Mouse (Mus musculus): ENCODE data around the gene Klhl33. TPM values are rescaled to one million over a fixed set of nuclear protein-coding genes. Genes with fewer than 3 reads are reported as not detected.
"Not testable (repeated sequence)": the region's sequence is repeated elsewhere in the genome, so short reads cannot be mapped to it uniquely, and the experiment has no call there.

Gene Klhl33
- polyA plus RNA-seq, 1 experiment from 2014 or later: 0.12 TPM

GRCm38 (mm10) chr14:50929951-50930350 is 32.6 kb upstream of the Klhl33 start:
- 15% methylated on average over 10 of the region's 10 CpGs for WGBS
- H3K4me1 ChIP-seq: peaks cover 43% of the 10 kb centered on the region
- peak overlapping the region; percentile 83 for H3K27ac ChIP-seq
- H3K9ac ChIP-seq: peak overlapping the region; percentile 99
- peak overlapping the region; percentile 77 for H3K4me2 ChIP-seq
- peaks cover 37% of the 10 kb centered on the region for H3K36me3 ChIP-seq (ENCODE audit: poor library complexity, severe bottlenecking)
- ATAC-seq: no peak
- peak overlapping the region; percentile 97 for H3K4me3 ChIP-seq
- no peaks in the 10 kb centered on the region for H3K27me3 ChIP-seq
- H3K9me3 ChIP-seq (replicated peaks): no peaks in the 10 kb centered on the region

- no peak overlapping the region for H3K9ac ChIP-seq
Observed at GRCm38 (mm10) chr14:50927366-50927765, 30.1 kb upstream of the Klhl33 start.

GRCm38 (mm10) chr14:50925111-50925920 is 28.0 kb upstream of the Klhl33 start:
- peaks cover 37% of the 10 kb centered on the region for H3K36me3 ChIP-seq (ENCODE audit: poor library complexity, severe bottlenecking)
- H3K4me2 ChIP-seq: peak overlapping the region; percentile 83
- peak overlapping the region; percentile 88 for H3K4me3 ChIP-seq
- no peaks in the 10 kb centered on the region for H3K27me3 ChIP-seq
- H3K4me1 ChIP-seq: peaks cover 44% of the 10 kb centered on the region
- peak overlapping the region; percentile 89 for H3K27ac ChIP-seq
- H3K9ac ChIP-seq: peak overlapping the region; percentile 92
- WGBS: 2% methylated on average over 38 of the region's 38 CpGs
- H3K9me3 ChIP-seq (replicated peaks): no peaks in the 10 kb centered on the region
- ATAC-seq: peak; percentile 52; the same call in 1 of the 2 replicates

More at GRCm38 (mm10) chr14:50927366-50927765, 30.1 kb upstream of the Klhl33 start:
- Histone ChIP-seq H3K36me3 (ENCODE audit: poor library complexity, severe bottlenecking) (peaks cover 37% of the 10 kb centered on the region), H3K4me2 (no peak overlapping the region), H3K4me1 (peaks cover 51% of the 10 kb centered on the region), H3K27ac (no peak overlapping the region), H3K27me3 (no peaks in the 10 kb centered on the region), H3K4me3 (no peak overlapping the region), H3K9me3 (replicated peaks) (no peaks in the 10 kb centered on the region)
- WGBS: 80% methylated on average over 3 of the region's 3 CpGs
- ATAC-seq: no peak

GRCm38 (mm10) chr14:50924281-50925064 is 27.2 kb upstream of the Klhl33 start, which contains the start of the genes Osgep and Apex1:
Osgep (minus strand) TSS chr14:50924893.
Apex1 (plus strand) TSS chr14:50924968.
- under 1% methylated on average over 57 of the region's 57 CpGs for WGBS

GRCm38 (mm10) chr14:50923437-50923836 is 26.1 kb upstream of the Klhl33 start:
- H3K27ac ChIP-seq; H3K9me3 ChIP-seq (replicated peaks); ATAC-seq; H3K27me3 ChIP-seq: not testable (repeated sequence)
- Histone ChIP-seq H3K4me2 (peak overlapping the region; percentile 83), H3K4me1 (peaks cover 31% of the 10 kb centered on the region), H3K4me3 (peak overlapping the region; percentile 88), H3K36me3 (ENCODE audit: poor library complexity, severe bottlenecking) (peaks cover 40% of the 10 kb centered on the region), H3K9ac (peak overlapping the region; percentile 92)
- WGBS: 82% methylated on average over 1 of the region's 1 CpGs

More at GRCm38 (mm10) chr14:50924281-50925064, 27.2 kb upstream of the Klhl33 start, which contains the start of the genes Osgep and Apex1:
- Histone ChIP-seq H3K9ac (peak within 1 kb of the TSS; percentile 92), H3K4me1 (peaks cover 36% of the 10 kb centered on the region), H3K36me3 (ENCODE audit: poor library complexity, severe bottlenecking) (peaks cover 44% of the 10 kb centered on the region), H3K27me3 (no peaks in the 10 kb centered on the region), H3K4me2 (peak within 1 kb of the TSS; percentile 83), H3K9me3 (replicated peaks) (no peaks in the 10 kb centered on the region), H3K27ac (peak within 1 kb of the TSS; percentile 89), H3K4me3 (peak within 1 kb of the TSS; percentile 88)
- ATAC-seq: peak; percentile 96

GRCm38 (mm10) chr14:50911356-50911755 is 14.0 kb upstream of the Klhl33 start:
- H3K4me3 ChIP-seq: no peak overlapping the region
- H3K27me3 ChIP-seq: no peaks in the 10 kb centered on the region
- H3K36me3 ChIP-seq (ENCODE audit: poor library complexity, severe bottlenecking): peaks cover 55% of the 10 kb centered on the region
- H3K9me3 ChIP-seq (replicated peaks): no peaks in the 10 kb centered on the region
- 44% methylated on average over 3 of the region's 3 CpGs for WGBS
- no peak overlapping the region for H3K4me2 ChIP-seq
- H3K4me1 ChIP-seq: no peaks in the 10 kb centered on the region
- H3K9ac ChIP-seq: no peak overlapping the region
- H3K27ac ChIP-seq: no peak overlapping the region
- ATAC-seq: no peak

- Histone ChIP-seq H3K9me3 (replicated peaks) (no peaks in the 10 kb centered on the region), H3K4me3 (no peak overlapping the region), H3K9ac (no peak overlapping the region), H3K27ac (no peak overlapping the region), H3K36me3 (ENCODE audit: poor library complexity, severe bottlenecking) (peaks cover 26% of the 10 kb centered on the region), H3K27me3 (no peaks in the 10 kb centered on the region), H3K4me2 (no peak overlapping the region), H3K4me1 (peaks cover 9% of the 10 kb centered on the region)
- no peak for ATAC-seq
- WGBS: 82% methylated on average over 4 of the region's 4 CpGs
Observed at GRCm38 (mm10) chr14:50908126-50908525, 10.8 kb upstream of the Klhl33 start.

GRCm38 (mm10) chr14:50905327-50905726 is 8.0 kb upstream of the Klhl33 start:
- H3K4me1 ChIP-seq; H3K4me2 ChIP-seq; ATAC-seq; H3K27ac ChIP-seq; H3K9ac ChIP-seq; H3K4me3 ChIP-seq; H3K9me3 ChIP-seq (replicated peaks); H3K27me3 ChIP-seq; H3K36me3 ChIP-seq (ENCODE audit: poor library complexity, severe bottlenecking): not testable (repeated sequence)

- no peak overlapping the region for H3K4me3 ChIP-seq
- H3K9ac ChIP-seq: no peak overlapping the region
- WGBS: 80% methylated on average over 4 of the region's 4 CpGs
- H3K4me2 ChIP-seq: no peak overlapping the region
- no peaks in the 10 kb centered on the region for H3K36me3 ChIP-seq (ENCODE audit: poor library complexity, severe bottlenecking)
- H3K4me1 ChIP-seq: peaks cover 9% of the 10 kb centered on the region
- no peaks in the 10 kb centered on the region for H3K9me3 ChIP-seq (replicated peaks)
- no peak overlapping the region for H3K27ac ChIP-seq
- H3K27me3 ChIP-seq: no peaks in the 10 kb centered on the region
- ATAC-seq: no peak
Observed at GRCm38 (mm10) chr14:50904828-50905129, 7.5 kb upstream of the Klhl33 start.

- no peaks in the 10 kb centered on the region for H3K9me3 ChIP-seq (replicated peaks)
- H3K4me1 ChIP-seq: peaks cover 9% of the 10 kb centered on the region
- peak overlapping the region; percentile 61 for H3K9ac ChIP-seq
- WGBS: 2% methylated on average over 26 of the region's 26 CpGs
- peak overlapping the region; percentile 38 for H3K4me3 ChIP-seq
- peak overlapping the region; percentile 67 for H3K4me2 ChIP-seq
- H3K27me3 ChIP-seq: no peaks in the 10 kb centered on the region
- no peaks in the 10 kb centered on the region for H3K36me3 ChIP-seq (ENCODE audit: poor library complexity, severe bottlenecking)
- ATAC-seq: peak; percentile 86
- H3K27ac ChIP-seq: peak overlapping the region; percentile 32; the same call in 1 of the 2 replicates
Observed at GRCm38 (mm10) chr14:50903973-50904827, 6.9 kb upstream of the Klhl33 start.

- H3K27me3 ChIP-seq: peaks cover 16% of the 10 kb centered on the region
- H3K4me3 ChIP-seq; ATAC-seq; H3K36me3 ChIP-seq (ENCODE audit: poor library complexity, severe bottlenecking); H3K4me2 ChIP-seq; H3K27ac ChIP-seq; H3K9me3 ChIP-seq (replicated peaks); H3K9ac ChIP-seq: not testable (repeated sequence)
- 94% methylated on average over 2 of the region's 2 CpGs for WGBS
- H3K4me1 ChIP-seq: peaks cover 12% of the 10 kb centered on the region
Observed at GRCm38 (mm10) chr14:50897992-50898391, 685 bp upstream of the Klhl33 start.
